Mouse (Mus musculus) midbrain, embryonic 13.5 days (tissue): ENCODE measurements at regions not wholly inside any gene's neighbourhood (a gene's known extent, or its start where the extent isn't known, plus 50 kb on each side); places are given as distances from the start of the nearest gene placed in this dataset.

ENCODE experiments used
- ATAC-seq: fragments of 200-750 bp; cut with Nextera tagmentation; 2 replicates; pipeline ENCODE4 v1.8.0; 2017; ENCODE audit warnings: mild to moderate bottlenecking, moderate TSS enrichment, moderate library complexity
- H3K27ac ChIP-seq: fragments of 300-500 bp; sonication (generic); 2 replicates; pipeline ENCODE4 v1.5.1; 2015; ENCODE audit warnings: inconsistent platforms, mild to moderate bottlenecking, moderate library complexity
- H3K27me3 ChIP-seq: fragments of 300-500 bp; sonication (generic); 2 replicates; pipeline ENCODE4 v1.6.1; 2015; ENCODE audit warnings: mild to moderate bottlenecking, inconsistent platforms
- H3K36me3 ChIP-seq: fragments of 300-500 bp; sonication (generic); 2 replicates; pipeline ENCODE4 v1.6.1; 2015; ENCODE audit warnings: mild to moderate bottlenecking, inconsistent platforms
- H3K4me1 ChIP-seq: fragments of 300-500 bp; sonication (generic); replicated peaks from 2 replicates; pipeline ENCODE4 v1.6.1; 2015; ENCODE audit warnings: inconsistent platforms
- H3K4me2 ChIP-seq: fragments of 300-500 bp; sonication (generic); replicated peaks from 2 replicates; pipeline ENCODE4 v1.6.1; 2015; ENCODE audit warnings: moderate library complexity, mild to moderate bottlenecking, inconsistent platforms
- H3K4me3 ChIP-seq: fragments of 300-500 bp; sonication (generic); replicated peaks from 2 replicates; pipeline ENCODE4 v1.5.1; 2015; ENCODE audit warnings: mild to moderate bottlenecking, inconsistent platforms
- H3K9ac ChIP-seq: fragments of 300-500 bp; sonication (generic); replicated peaks from 2 replicates; pipeline ENCODE4 v1.6.1; 2015; ENCODE audit warnings: mild to moderate bottlenecking, inconsistent platforms
- H3K9me3 ChIP-seq: fragments of 300-500 bp; sonication (generic); 2 replicates; pipeline ENCODE4 v1.6.1; 2016; ENCODE audit warnings: mild to moderate bottlenecking, inconsistent platforms
- WGBS: fragments of 180-500 bp; shearing (Covaris S2); methylation state at CpG from one replicate; pipeline ENCODE4 v1.1.7; 2015; 5-methylcytosine and 5-hydroxymethylcytosine counted together

- Histone ChIP-seq H3K4me3 (no peak overlapping the region), H3K9ac (no peak overlapping the region), H3K4me1 (no peaks in the 10 kb centered on the region), H3K9me3 (no peaks in the 10 kb centered on the region), H3K27ac (no peak overlapping the region), H3K36me3 (no peaks in the 10 kb centered on the region), H3K27me3 (no peaks in the 10 kb centered on the region), H3K4me2 (no peak overlapping the region)
- WGBS, result 90% methylated on average over 2 of the region's 2 CpGs
- no peak for ATAC-seq
Observed at GRCm38 (mm10) chr4:84805431-84805830, 78.7 kb upstream of the Cntln start.

- ATAC-seq, result no peak
- H3K27me3 ChIP-seq, result no peaks in the 10 kb centered on the region
Observed at GRCm38 (mm10) chr4:84793156-84793919, 90.8 kb upstream of the Cntln start.

GRCm38 (mm10) chr4:84786583-84786982 lies 97.5 kb upstream of the Cntln start:
- no peak overlapping the region for H3K4me2 ChIP-seq
- H3K27ac ChIP-seq, result no peak overlapping the region
- H3K9ac ChIP-seq, result no peak overlapping the region
- H3K9me3 ChIP-seq, result no peaks in the 10 kb centered on the region
- 0 out of 2 replicates have a peak, but pooled peaks have one; percentile 30 for ATAC-seq
- H3K27me3 ChIP-seq, result peaks cover 4% of the 10 kb centered on the region; the same call in 1 of the 2 replicates
- 56% methylated on average over 6 of the region's 6 CpGs for WGBS
- H3K36me3 ChIP-seq, result no peaks in the 10 kb centered on the region
- no peaks in the 10 kb centered on the region for H3K4me1 ChIP-seq
- H3K4me3 ChIP-seq, result no peak overlapping the region

More at GRCm38 (mm10) chr4:84793156-84793919, 90.8 kb upstream of the Cntln start:
- H3K9ac ChIP-seq, result no peak overlapping the region
- no peaks in the 10 kb centered on the region for H3K9me3 ChIP-seq
- WGBS, result 90% methylated on average over 10 of the region's 10 CpGs
- H3K4me3 ChIP-seq, result no peak overlapping the region
- no peaks in the 10 kb centered on the region for H3K4me1 ChIP-seq
- no peaks in the 10 kb centered on the region for H3K36me3 ChIP-seq
- H3K27ac ChIP-seq, result no peak overlapping the region
- H3K4me2 ChIP-seq, result no peak overlapping the region

GRCm38 (mm10) chr4:84768161-84768560 lies 93.1 kb upstream of the Bnc2 start:
- Histone ChIP-seq H3K9ac (no peak overlapping the region), H3K27ac (no peak overlapping the region), H3K9me3 (no peaks in the 10 kb centered on the region), H3K4me3 (no peak overlapping the region), H3K4me2 (no peak overlapping the region), H3K27me3 (no peaks in the 10 kb centered on the region), H3K36me3 (no peaks in the 10 kb centered on the region), H3K4me1 (0 out of 2 replicates have a peak, but pooled peaks cover 5% of the 10 kb centered on the region)
- WGBS, result 66% methylated on average over 11 of the region's 11 CpGs
- ATAC-seq, result no peak

- ATAC-seq, result no peak
Observed at GRCm38 (mm10) chr4:84766708-84767425, 91.8 kb upstream of the Bnc2 start.

GRCm38 (mm10) chr4:84757172-84757571 lies 82.1 kb upstream of the Bnc2 start:
- H3K27me3 ChIP-seq, result no peaks in the 10 kb centered on the region
- no peak for ATAC-seq
- H3K4me1 ChIP-seq, result no peaks in the 10 kb centered on the region
- no peaks in the 10 kb centered on the region for H3K36me3 ChIP-seq
- H3K4me3 ChIP-seq, result no peak overlapping the region
- H3K9me3 ChIP-seq, result no peaks in the 10 kb centered on the region
- H3K27ac ChIP-seq, result no peak overlapping the region
- H3K4me2 ChIP-seq, result no peak overlapping the region
- H3K9ac ChIP-seq, result no peak overlapping the region
- WGBS, result 96% methylated on average over 5 of the region's 5 CpGs

More at GRCm38 (mm10) chr4:84766708-84767425, 91.8 kb upstream of the Bnc2 start:
- no peak overlapping the region for H3K4me3 ChIP-seq
- 0 out of 2 replicates have a peak, but pooled peaks cover 5% of the 10 kb centered on the region for H3K4me1 ChIP-seq
- whole genome bisulfite sequencing, result 48% methylated on average over 11 of the region's 11 CpGs
- no peaks in the 10 kb centered on the region for H3K27me3 ChIP-seq
- no peaks in the 10 kb centered on the region for H3K36me3 ChIP-seq
- H3K4me2 ChIP-seq, result no peak overlapping the region
- H3K9ac ChIP-seq, result no peak overlapping the region
- H3K9me3 ChIP-seq, result no peaks in the 10 kb centered on the region
- no peak overlapping the region for H3K27ac ChIP-seq

- Histone ChIP-seq H3K4me1 (no peaks in the 10 kb centered on the region), H3K4me3 (no peak overlapping the region), H3K9me3 (no peaks in the 10 kb centered on the region), H3K36me3 (no peaks in the 10 kb centered on the region), H3K27me3 (no peaks in the 10 kb centered on the region), H3K9ac (no peak overlapping the region), H3K27ac (no peak overlapping the region), H3K4me2 (no peak overlapping the region)
- 74% methylated on average over 8 of the region's 8 CpGs for WGBS
- no peak for ATAC-seq
Observed at GRCm38 (mm10) chr4:84752613-84753185, 77.6 kb upstream of the Bnc2 start.

GRCm38 (mm10) chr4:84741301-84741700 lies 66.2 kb upstream of the Bnc2 start:
- H3K27me3 ChIP-seq, result no peaks in the 10 kb centered on the region
- no peaks in the 10 kb centered on the region for H3K4me1 ChIP-seq
- no peak overlapping the region for H3K27ac ChIP-seq
- WGBS, result 53% methylated on average over 2 of the region's 2 CpGs
- H3K36me3 ChIP-seq, result no peaks in the 10 kb centered on the region
- H3K4me2 ChIP-seq, result no peak overlapping the region
- no peak overlapping the region for H3K9ac ChIP-seq
- H3K4me3 ChIP-seq, result no peak overlapping the region
- H3K9me3 ChIP-seq, result no peaks in the 10 kb centered on the region
- no peak for ATAC-seq

- no peak for ATAC-seq
- WGBS, result 85% methylated on average over 3 of the region's 3 CpGs
Observed at GRCm38 (mm10) chr4:84740816-84741215, 65.7 kb upstream of the Bnc2 start.

More at GRCm38 (mm10) chr4:84740816-84741215, 65.7 kb upstream of the Bnc2 start:
- no peaks in the 10 kb centered on the region for H3K4me1 ChIP-seq
- H3K4me2 ChIP-seq, result no peak overlapping the region
- no peak overlapping the region for H3K9ac ChIP-seq
- no peaks in the 10 kb centered on the region for H3K9me3 ChIP-seq
- no peaks in the 10 kb centered on the region for H3K27me3 ChIP-seq
- no peak overlapping the region for H3K4me3 ChIP-seq
- H3K36me3 ChIP-seq, result no peaks in the 10 kb centered on the region
- no peak overlapping the region for H3K27ac ChIP-seq
